Mouse (Mus musculus): ENCODE measurements at regions not wholly inside any gene's neighbourhood (a gene's known extent, or its start where the extent isn't known, plus 50 kb on each side); places are given as distances from the start of the nearest gene placed in this dataset.

- ATAC-seq (ENCODE audit: insufficient number of reproducible peaks, low FRiP score, low TSS enrichment): no peak
Observed at GRCm38 (mm10) chr4:8967986-8968385, 729.1 kb upstream of the Car8 start.

- no peak for ATAC-seq (ENCODE audit: insufficient number of reproducible peaks, low FRiP score, low TSS enrichment)
Observed at GRCm38 (mm10) chr4:8965563-8965962, 726.7 kb upstream of the Car8 start.

- no peak for ATAC-seq (ENCODE audit: insufficient number of reproducible peaks, low FRiP score, low TSS enrichment)
Observed at GRCm38 (mm10) chr4:8962959-8963572, 724.2 kb upstream of the Car8 start.

- ATAC-seq (ENCODE audit: insufficient number of reproducible peaks, low FRiP score, low TSS enrichment): no peak
Observed at GRCm38 (mm10) chr4:8961851-8962250, 723.0 kb upstream of the Car8 start.

- no peak for ATAC-seq (ENCODE audit: insufficient number of reproducible peaks, low FRiP score, low TSS enrichment)
Observed at GRCm38 (mm10) chr4:8957771-8958170, 718.9 kb upstream of the Car8 start.

GRCm38 (mm10) chr4:8957023-8957343 is 718.1 kb upstream of the Car8 start:
- ATAC-seq (ENCODE audit: insufficient number of reproducible peaks, low FRiP score, low TSS enrichment): no peak

- no peak for ATAC-seq (ENCODE audit: insufficient number of reproducible peaks, low FRiP score, low TSS enrichment)
Observed at GRCm38 (mm10) chr4:8956312-8957022, 717.6 kb upstream of the Car8 start.

- no peak for ATAC-seq (ENCODE audit: insufficient number of reproducible peaks, low FRiP score, low TSS enrichment)
Observed at GRCm38 (mm10) chr4:8955306-8955705, 716.5 kb upstream of the Car8 start.

GRCm38 (mm10) chr4:8954356-8954914 is 715.6 kb upstream of the Car8 start:
- ATAC-seq (ENCODE audit: insufficient number of reproducible peaks, low FRiP score, low TSS enrichment): peak; percentile 64

- ATAC-seq (ENCODE audit: insufficient number of reproducible peaks, low FRiP score, low TSS enrichment): no peak
Observed at GRCm38 (mm10) chr4:8953181-8953580, 714.3 kb upstream of the Car8 start.

- no peak for ATAC-seq (ENCODE audit: insufficient number of reproducible peaks, low FRiP score, low TSS enrichment)
Observed at GRCm38 (mm10) chr4:8949951-8950350, 711.1 kb upstream of the Car8 start.

GRCm38 (mm10) chr4:8949537-8949936 is 710.7 kb upstream of the Car8 start:
- ATAC-seq (ENCODE audit: insufficient number of reproducible peaks, low FRiP score, low TSS enrichment): no peak

- no peak for ATAC-seq (ENCODE audit: insufficient number of reproducible peaks, low FRiP score, low TSS enrichment)
Observed at GRCm38 (mm10) chr4:8945116-8945515, 706.3 kb upstream of the Car8 start.

- ATAC-seq (ENCODE audit: insufficient number of reproducible peaks, low FRiP score, low TSS enrichment): no peak
Observed at GRCm38 (mm10) chr4:8943080-8943479, 704.2 kb upstream of the Car8 start.

- no peak for ATAC-seq (ENCODE audit: insufficient number of reproducible peaks, low FRiP score, low TSS enrichment)
Observed at GRCm38 (mm10) chr4:8938948-8939411, 700.1 kb upstream of the Car8 start.

- no peak for ATAC-seq (ENCODE audit: insufficient number of reproducible peaks, low FRiP score, low TSS enrichment)
Observed at GRCm38 (mm10) chr4:8935899-8936298, 697.1 kb upstream of the Car8 start.

- no peak for ATAC-seq (ENCODE audit: insufficient number of reproducible peaks, low FRiP score, low TSS enrichment)
Observed at GRCm38 (mm10) chr4:8934541-8934940, 695.7 kb upstream of the Car8 start.

- ATAC-seq (ENCODE audit: insufficient number of reproducible peaks, low FRiP score, low TSS enrichment): peak; percentile 71
Observed at GRCm38 (mm10) chr4:8929346-8929745, 690.5 kb upstream of the Car8 start.

GRCm38 (mm10) chr4:8928551-8929305 is 689.9 kb upstream of the Car8 start:
- ATAC-seq (ENCODE audit: insufficient number of reproducible peaks, low FRiP score, low TSS enrichment): no peak

- no peak for ATAC-seq (ENCODE audit: insufficient number of reproducible peaks, low FRiP score, low TSS enrichment)
Observed at GRCm38 (mm10) chr4:8927276-8927906, 688.5 kb upstream of the Car8 start.

Measured in cerebellum, adult (tissue).